Mouse (Mus musculus) c-Kit-positive CD71-positive TER-119-positive erythroid progenitor cells, embryonic 14.5 days (primary cell): Measurements from ENCODE around the gene Osbpl10.
A peak's percentile ranks its signal among the peaks of the same experiment; 100 is the strongest.

Experiments
- DNase-seq: peaks from one replicate; pipeline ENCODE4 v3.0.0-alpha.2; 2013; ENCODE audit warnings: low spot score

Gene Osbpl10

GRCm38 (mm10) chr9:115088295-115088993 is 110.1 kb downstream of the Osbpl10 start:
- peak; percentile 23 for DNase-seq

GRCm38 (mm10) chr9:115089644-115090043 is 111.3 kb downstream of the Osbpl10 start:
- no peak for DNase-seq

- DNase-seq = no peak
Observed at GRCm38 (mm10) chr9:115096481-115096880, 118.1 kb downstream of the Osbpl10 start.

GRCm38 (mm10) chr9:115097340-115097739 is 119.0 kb downstream of the Osbpl10 start:
- no peak for DNase-seq

GRCm38 (mm10) chr9:115100181-115100915 is 122.0 kb downstream of the Osbpl10 start:
- no peak for DNase-seq

GRCm38 (mm10) chr9:115107430-115107829 is 129.1 kb downstream of the Osbpl10 start:
- no peak for DNase-seq

- DNase-seq = no peak
Observed at GRCm38 (mm10) chr9:115110655-115111054, 132.3 kb downstream of the Osbpl10 start.

- DNase-seq = no peak
Observed at GRCm38 (mm10) chr9:115117314-115117713, 138.9 kb downstream of the Osbpl10 start.

- DNase-seq = no peak
Observed at GRCm38 (mm10) chr9:115120276-115120675, 141.9 kb downstream of the Osbpl10 start.

GRCm38 (mm10) chr9:115120678-115121224 is 142.4 kb downstream of the Osbpl10 start:
- no peak for DNase-seq

- DNase-seq = no peak
Observed at GRCm38 (mm10) chr9:115127342-115127741, 149.0 kb downstream of the Osbpl10 start.

- no peak for DNase-seq
Observed at GRCm38 (mm10) chr9:115133926-115134325, 155.6 kb downstream of the Osbpl10 start.

- DNase-seq = no peak
Observed at GRCm38 (mm10) chr9:115134736-115135135, 156.4 kb downstream of the Osbpl10 start.

- DNase-seq = no peak
Observed at GRCm38 (mm10) chr9:115135352-115135751, 157.0 kb downstream of the Osbpl10 start.

- no peak for DNase-seq
Observed at GRCm38 (mm10) chr9:115137858-115138257, 159.5 kb downstream of the Osbpl10 start.

- no peak for DNase-seq
Observed at GRCm38 (mm10) chr9:115139597-115140332, 161.4 kb downstream of the Osbpl10 start.

GRCm38 (mm10) chr9:115147141-115147540 is 168.8 kb downstream of the Osbpl10 start:
- no peak for DNase-seq

- DNase-seq = no peak
Observed at GRCm38 (mm10) chr9:115147586-115148355, 169.4 kb downstream of the Osbpl10 start.

- no peak for DNase-seq
Observed at GRCm38 (mm10) chr9:115149011-115149756, 170.8 kb downstream of the Osbpl10 start.

GRCm38 (mm10) chr9:115161591-115161990 is 183.2 kb downstream of the Osbpl10 start:
- no peak for DNase-seq

- peak; percentile 89 for DNase-seq
Observed at GRCm38 (mm10) chr9:115163031-115163430, 184.7 kb downstream of the Osbpl10 start.
